Mouse (Mus musculus): Measurements from ENCODE around the gene Ghr.

The Ghr gene

DNA sequence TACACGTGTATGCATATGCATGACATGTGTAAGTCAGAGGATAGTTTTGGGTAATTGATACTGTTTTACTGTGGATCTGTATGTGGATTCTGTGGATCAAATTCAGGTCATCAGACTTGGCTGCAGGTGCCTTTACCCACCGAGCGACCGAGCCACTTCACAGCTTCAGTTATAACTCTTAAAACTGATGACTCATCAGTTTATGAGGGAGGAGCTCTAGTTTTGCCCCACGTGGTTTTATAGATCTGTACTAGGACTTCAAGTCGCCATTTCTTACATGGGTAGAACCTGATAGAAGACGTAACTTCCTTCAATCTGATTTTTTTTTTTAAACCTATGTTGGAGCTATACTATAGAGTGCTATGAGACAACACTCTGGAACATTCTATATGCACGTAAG is 285.7 kb downstream of the Ghr start:
- DNase-seq (ENCODE audit: low read depth, low spot score), result no peak

- no peak for DNase-seq (ENCODE audit: low read depth, low spot score)
Observed at GRCm38 (mm10) chr15:3295986-3296385, 287.3 kb downstream of the Ghr start.

GRCm38 (mm10) chr15:3293477-3293876 is 289.8 kb downstream of the Ghr start:
- no peak for DNase-seq (ENCODE audit: low read depth, low spot score)

GRCm38 (mm10) chr15:3290435-3290834 is 292.9 kb downstream of the Ghr start:
- DNase-seq (ENCODE audit: low read depth, low spot score), result no peak

DNA sequence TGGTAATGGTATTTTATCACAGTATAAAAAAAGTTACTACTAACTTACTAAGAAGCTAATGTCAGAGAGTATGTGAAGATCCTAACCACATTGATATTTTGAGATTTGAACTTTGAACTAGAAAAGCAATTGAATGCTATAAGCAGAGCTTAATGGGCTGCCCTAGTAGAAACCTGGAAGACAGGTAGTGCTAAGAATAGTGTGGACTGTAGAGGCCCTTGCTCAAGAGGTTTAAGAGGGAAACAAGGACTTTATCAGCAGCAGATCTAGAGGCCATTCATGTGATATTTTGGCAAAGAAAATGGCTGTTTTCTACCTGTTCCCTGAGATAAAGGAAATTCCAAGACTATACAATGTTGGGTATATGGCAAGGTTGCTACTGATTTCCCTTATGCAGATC is 297.3 kb downstream of the Ghr start:
- no peak for DNase-seq (ENCODE audit: low read depth, low spot score)

GRCm38 (mm10) chr15:3281737-3282136 is 301.6 kb downstream of the Ghr start:
- no peak for DNase-seq (ENCODE audit: low read depth, low spot score)

DNA sequence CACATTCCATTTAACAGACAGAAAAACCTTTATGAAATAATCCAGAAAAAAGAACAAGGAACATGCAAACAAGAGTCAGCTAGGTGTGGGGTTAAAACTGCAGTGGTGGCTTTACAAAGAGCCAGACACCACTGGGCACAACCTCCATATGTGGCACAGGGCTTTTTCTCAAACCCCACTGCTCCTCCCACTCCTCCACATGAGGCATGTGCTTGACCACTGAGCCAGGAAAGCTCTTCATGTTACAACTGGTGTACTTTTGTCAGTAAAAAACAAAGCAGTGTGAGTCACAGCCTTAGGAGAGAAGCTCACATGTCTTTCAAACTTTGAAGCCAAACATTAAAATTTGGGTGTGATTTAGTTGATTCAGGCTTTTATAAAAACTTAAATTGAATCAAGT is 302.1 kb downstream of the Ghr start:
- no peak for DNase-seq (ENCODE audit: low read depth, low spot score)

GRCm38 (mm10) chr15:3279242-3279641 is 304.1 kb downstream of the Ghr start:
- DNase-seq (ENCODE audit: low read depth, low spot score), result no peak

DNA sequence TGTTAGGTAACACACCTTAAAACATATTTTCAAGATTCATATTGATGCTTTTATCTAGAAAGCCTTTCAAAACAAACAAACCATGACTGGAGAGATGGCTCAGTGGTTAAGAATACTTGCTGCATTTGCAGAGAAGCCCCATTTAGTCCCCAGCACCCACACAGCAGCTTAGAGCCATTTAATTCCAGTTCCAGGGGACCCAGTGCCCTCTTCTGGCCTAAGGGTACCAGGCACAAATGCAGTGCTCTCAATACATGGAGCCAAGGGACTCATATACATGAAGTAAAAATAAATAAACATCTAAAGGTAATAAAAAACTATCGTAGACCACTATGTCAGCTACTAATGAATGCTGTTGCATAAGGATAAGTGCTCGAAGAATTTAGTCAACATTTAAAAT is 305.9 kb downstream of the Ghr start:
- DNase-seq (ENCODE audit: low read depth, low spot score), result no peak

GRCm38 (mm10) chr15:3273191-3273590 is 310.1 kb downstream of the Ghr start:
- no peak for DNase-seq (ENCODE audit: low read depth, low spot score)

GRCm38 (mm10) chr15:3271216-3271615 is 312.1 kb downstream of the Ghr start:
- DNase-seq (ENCODE audit: low read depth, low spot score), result peak; percentile 9

- peak; percentile 69 for DNase-seq (ENCODE audit: low read depth, low spot score)
Observed at GRCm38 (mm10) chr15:3270646-3271077, 312.6 kb downstream of the Ghr start.

DNA sequence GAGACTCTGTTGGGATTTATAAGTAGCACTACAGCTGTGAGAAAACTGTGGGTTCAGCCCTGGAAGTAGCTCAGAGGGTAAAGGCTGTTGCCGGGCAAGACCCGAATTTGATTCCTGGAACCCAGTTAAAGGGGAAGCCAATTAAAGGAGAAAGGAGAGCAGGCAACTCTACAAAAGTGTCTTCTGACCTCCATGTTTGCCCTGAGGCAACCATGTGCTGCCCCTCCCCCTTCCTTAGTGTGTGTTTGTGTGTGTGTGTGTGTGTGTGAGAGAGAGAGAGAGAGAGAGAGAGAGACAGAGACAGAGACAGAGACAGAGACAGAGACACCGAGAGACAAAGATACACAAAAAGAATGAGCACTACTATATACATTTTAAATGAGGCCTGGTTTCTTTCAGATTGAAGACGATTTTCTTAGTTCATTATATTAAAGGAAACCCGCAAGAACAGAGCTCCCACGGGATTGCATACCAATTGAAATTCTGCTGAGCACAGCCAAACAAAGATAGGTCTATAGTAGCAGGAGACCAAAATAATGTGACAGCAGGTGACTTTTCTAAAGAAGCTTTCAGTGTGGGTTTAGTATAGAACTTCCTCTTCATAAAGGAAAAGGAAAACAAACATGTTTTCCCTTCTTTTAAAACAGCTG is 313.2 kb downstream of the Ghr start:
- peak; percentile 27 for DNase-seq (ENCODE audit: low read depth, low spot score)

GRCm38 (mm10) chr15:3269496-3269895 is 313.8 kb downstream of the Ghr start:
- DNase-seq (ENCODE audit: low read depth, low spot score), result peak; percentile 26

- no peak for DNase-seq (ENCODE audit: low read depth, low spot score)
Observed at GRCm38 (mm10) chr15:3268247-3268646, 315.0 kb downstream of the Ghr start, which contains the start of gene Selenop. Gene Selenop, plus strand, starts transcription at chr15:3268547.

All from mesoderm, embryonic 11.5 days (tissue).